Mouse (Mus musculus) small intestine, adult 2 months (tissue): ENCODE measurements around the gene Krtdap. TPM values are rescaled to one million over a fixed set of nuclear protein-coding genes. Genes with fewer than 3 reads are reported as not detected.
"Not testable (repeated sequence)": the region's sequence is repeated elsewhere in the genome, so short reads cannot be mapped to it uniquely, and the experiment has no call there.

Source experiments
- H3K27ac ChIP-seq: fragments of 200-500 bp; 2 replicates; pipeline ENCODE4 v1.5.1; 2012; ENCODE audit warnings: low read depth, low read length, control low read depth, inconsistent platforms; ENCODE audit not compliant: insufficient read depth
- H3K27me3 ChIP-seq: fragments of 200-500 bp; 2 replicates; pipeline ENCODE4 v1.6.1; 2012; ENCODE audit warnings: mild to moderate bottlenecking, moderate library complexity, low read length, inconsistent platforms; ENCODE audit not compliant: control insufficient read depth, insufficient read depth
- H3K36me3 ChIP-seq: fragments of 200-500 bp; 2 replicates; pipeline ENCODE4 v1.6.1; 2012; ENCODE audit warnings: mild to moderate bottlenecking, low read length, control low read depth, inconsistent platforms; ENCODE audit not compliant: control insufficient read depth, insufficient read depth
- H3K4me1 ChIP-seq: fragments of 200-500 bp; 2 replicates; pipeline ENCODE4 v1.6.1; 2012; ENCODE audit warnings: low read length, inconsistent platforms, mixed read lengths; ENCODE audit not compliant: control insufficient read depth, insufficient read depth, insufficient read length
- H3K4me3 ChIP-seq: fragments of 200-500 bp; 2 replicates; pipeline ENCODE4 v1.5.1; 2012; ENCODE audit warnings: low read depth, mild to moderate bottlenecking, control low read depth, inconsistent platforms, low read length, moderate library complexity
- CTCF ChIP-seq: fragments of 200-500 bp; IDR thresholded peaks from 2 replicates; pipeline ENCODE4 v1.5.1; 2012; ENCODE audit warnings: low read depth, mild to moderate bottlenecking, control low read depth, inconsistent platforms, low read length, moderate library complexity, mixed read lengths; ENCODE audit not compliant: insufficient replicate concordance, insufficient read length; ENCODE audit errors: extremely low read depth
- POLR2A ChIP-seq: fragments of 200-500 bp; IDR thresholded peaks from 2 replicates; pipeline ENCODE4 v1.6.1; 2012; ENCODE audit warnings: low read depth, mild to moderate bottlenecking, control low read depth, inconsistent platforms, low read length, moderate library complexity
- whole genome bisulfite sequencing: fragments of 180-500 bp; shearing (Covaris S2); methylation state at CpG from one replicate; pipeline ENCODE4 v1.1.7; 2018; 5-methylcytosine and 5-hydroxymethylcytosine counted together
- polyA plus RNA-seq: library from polyadenylated mRNA; depleted of rRNA; stranded (reverse); fragments of >200 nt; gene quantifications from 2 replicates; pipeline ENCODE4 v1.2.3, GENCODE M21; 2012; rRNA removed

The Krtdap gene
- polyA plus RNA-seq, result not detected in 2 replicates

GRCm38 (mm10) chr7:30787377-30788022 lies at the start of gene Krtdap:
Gene Krtdap, plus strand, starts transcription at chr7:30787896.
- Histone ChIP-seq H3K27me3 (no peaks in the 10 kb centered on the region), H3K4me1 (peaks cover 2% of the 10 kb centered on the region), H3K27ac (no peak within 1 kb of the TSS), H3K36me3 (no peaks in the 10 kb centered on the region), H3K4me3 (no peak within 1 kb of the TSS)
- TF ChIP-seq CTCF (no peak), POLR2A (no peak)
- WGBS, result 70% methylated on average over 15 of the region's 15 CpGs

DNA sequence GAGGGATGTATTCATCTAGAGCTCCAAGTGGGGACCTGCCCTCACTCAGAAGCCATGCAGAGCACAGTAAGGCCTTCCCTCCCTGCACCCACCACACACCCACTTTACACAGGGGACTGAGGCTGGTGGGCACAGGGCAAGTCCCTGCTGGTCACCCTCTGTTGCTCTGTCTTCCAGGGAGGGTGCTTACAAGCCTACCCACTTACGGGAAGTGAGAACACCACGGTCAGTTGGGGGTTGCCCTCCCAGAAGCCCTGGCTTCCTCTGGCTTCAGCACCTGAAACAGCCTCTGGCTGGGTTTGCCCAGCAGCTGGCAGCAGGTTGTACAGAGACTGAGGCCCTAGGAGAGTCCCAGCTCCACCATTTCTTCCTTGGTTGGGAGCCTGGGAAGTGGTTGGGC lies 45.1 kb upstream of the Krtdap start:
- H3K4me3 ChIP-seq, H3K27me3 ChIP-seq, H3K27ac ChIP-seq, H3K36me3 ChIP-seq, H3K4me1 ChIP-seq: not testable (repeated sequence)
- WGBS, result 82% methylated on average over 2 of the region's 2 CpGs

DNA sequence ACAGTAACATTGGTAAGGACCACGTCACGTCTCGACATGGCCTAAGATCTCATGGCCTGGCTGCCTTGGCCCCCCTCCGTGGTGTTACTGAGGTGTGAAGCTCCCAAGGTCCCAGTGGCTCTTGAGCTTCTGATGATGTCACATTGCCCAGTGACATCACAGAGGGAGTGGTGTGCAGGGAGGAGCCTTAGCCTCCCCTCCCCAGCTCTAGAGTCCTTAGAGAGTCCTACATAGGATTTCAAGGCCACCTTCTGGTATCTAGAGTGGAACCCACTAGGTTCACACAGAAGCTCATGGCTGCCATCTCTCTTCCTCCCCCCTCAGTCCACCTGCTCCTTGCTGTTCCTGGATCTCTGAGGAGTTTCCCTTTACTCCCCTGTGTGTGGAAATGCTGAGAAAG lies 44.1 kb upstream of the Krtdap start, which contains the start of gene Gapdhs:
Gene Gapdhs, minus strand, starts transcription at position 65 of the 400 bp plus-strand sequence.
- not testable (repeated sequence) for H3K27me3 ChIP-seq, H3K4me3 ChIP-seq, H3K4me1 ChIP-seq, H3K36me3 ChIP-seq, H3K27ac ChIP-seq
- WGBS, result 100% methylated on average over 1 of the region's 4 CpGs

- Histone ChIP-seq H3K27ac (no peak overlapping the region), H3K4me1 (peaks cover 2% of the 10 kb centered on the region; the same call in 1 of the 2 replicates), H3K36me3 (no peaks in the 10 kb centered on the region), H3K27me3 (no peaks in the 10 kb centered on the region), H3K4me3 (no peak overlapping the region)
- 32% methylated on average over 4 of the region's 4 CpGs for WGBS
- TF ChIP-seq CTCF (no peak), POLR2A (no peak)
Observed at GRCm38 (mm10) chr7:30744022-30744598, 43.6 kb upstream of the Krtdap start.

- no peak overlapping the region for H3K27ac ChIP-seq
Observed at GRCm38 (mm10) chr7:30747525-30748204, 40.0 kb upstream of the Krtdap start.

GRCm38 (mm10) chr7:30749824-30750606 lies 37.7 kb upstream of the Krtdap start:
- WGBS, result 69% methylated on average over 13 of the region's 13 CpGs
- H3K27ac ChIP-seq, result no peak overlapping the region
- TF ChIP-seq CTCF (no peak), POLR2A (no peak)
- no peaks in the 10 kb centered on the region for H3K4me1 ChIP-seq
- no peaks in the 10 kb centered on the region for H3K27me3 ChIP-seq
- H3K4me3 ChIP-seq, result no peak overlapping the region
- H3K36me3 ChIP-seq, result no peaks in the 10 kb centered on the region

More at GRCm38 (mm10) chr7:30747525-30748204, 40.0 kb upstream of the Krtdap start:
- no peaks in the 10 kb centered on the region for H3K27me3 ChIP-seq
- TF ChIP-seq POLR2A (no peak), CTCF (no peak)
- no peaks in the 10 kb centered on the region for H3K36me3 ChIP-seq
- H3K4me1 ChIP-seq, result peaks cover 2% of the 10 kb centered on the region; the same call in 1 of the 2 replicates
- 79% methylated on average over 7 of the region's 7 CpGs for WGBS
- H3K4me3 ChIP-seq, result no peak overlapping the region
